Mouse (Mus musculus) limb, embryonic 15.5 days (tissue): Measurements from ENCODE around the gene Il22ra1. TPM values are rescaled to one million over a fixed set of nuclear protein-coding genes. Genes with fewer than 3 reads are reported as not detected.
"Not testable (repeated sequence)": the region's sequence is repeated elsewhere in the genome, so short reads cannot be mapped to it uniquely, and the experiment has no call there.

Source experiments
- ATAC-seq: fragments of 200-750 bp; cut with Nextera tagmentation; 2 replicates; pipeline ENCODE4 v1.8.0; 2017; ENCODE audit warnings: low read depth, moderate TSS enrichment; ENCODE audit not compliant: insufficient number of reproducible peaks, low FRiP score, low TSS enrichment
- H3K27ac ChIP-seq: fragments of 300-500 bp; sonication (generic); 2 replicates; pipeline ENCODE4 v1.5.1; 2015; ENCODE audit warnings: moderate library complexity, mild to moderate bottlenecking, inconsistent platforms
- H3K27me3 ChIP-seq: fragments of 300-500 bp; sonication (generic); 2 replicates; pipeline ENCODE4 v1.6.1; 2015; ENCODE audit warnings: inconsistent platforms
- H3K36me3 ChIP-seq: fragments of 300-500 bp; sonication (generic); 2 replicates; pipeline ENCODE4 v1.6.1; 2015; ENCODE audit warnings: inconsistent platforms
- H3K4me1 ChIP-seq: fragments of 300-500 bp; sonication (generic); 2 replicates; pipeline ENCODE4 v1.6.1; 2015; ENCODE audit warnings: inconsistent platforms
- H3K4me2 ChIP-seq: fragments of 300-500 bp; sonication (generic); 2 replicates; pipeline ENCODE4 v1.6.1; 2015; ENCODE audit warnings: mild to moderate bottlenecking, inconsistent platforms
- H3K4me3 ChIP-seq: fragments of 300-500 bp; sonication (generic); 2 replicates; pipeline ENCODE4 v1.5.1; 2015; ENCODE audit warnings: mild to moderate bottlenecking, inconsistent platforms
- H3K9ac ChIP-seq: fragments of 300-500 bp; sonication (generic); 2 replicates; pipeline ENCODE4 v1.6.1; 2015; ENCODE audit warnings: inconsistent platforms
- H3K9me3 ChIP-seq: fragments of 300-500 bp; sonication (generic); 2 replicates; pipeline ENCODE4 v1.6.1; 2016; ENCODE audit warnings: inconsistent platforms
- WGBS: fragments of 180-500 bp; shearing (Covaris S2); methylation state at CpG from one replicate; pipeline ENCODE4 v1.1.7; 2015; 5-methylcytosine and 5-hydroxymethylcytosine counted together
- polyA plus RNA-seq: library from polyadenylated mRNA; unstranded; fragments of >200 nt; fragmentation: Nextera tagmentation; extraction: Ambion mirVana; gene quantifications from 2 replicates; pipeline ENCODE4 v1.2.1, GENCODE M21; 2015

Gene Il22ra1
- polyA plus RNA-seq, 1 experiment from 2014 or later: 1.0 TPM

- Histone ChIP-seq H3K4me1 (peaks cover 3% of the 10 kb centered on the region), H3K4me2 (no peak overlapping the region), H3K27me3 (no peaks in the 10 kb centered on the region), H3K36me3 (peaks cover 3% of the 10 kb centered on the region; the same call in 1 of the 2 replicates), H3K9ac (no peak overlapping the region), H3K9me3 (no peaks in the 10 kb centered on the region), H3K27ac (no peak overlapping the region), H3K4me3 (no peak overlapping the region)
- 73% methylated on average over 6 of the region's 6 CpGs for WGBS
- ATAC-seq: no peak
Measured at GRCm38 (mm10) chr4:135704016-135704415, 24.0 kb upstream of the Il22ra1 start.

GRCm38 (mm10) chr4:135706045-135706444, 21.9 kb upstream of the Il22ra1 start:
- Histone ChIP-seq H3K9me3 (no peaks in the 10 kb centered on the region), H3K4me2 (no peak overlapping the region), H3K4me1 (0 out of 2 replicates have a peak, but pooled peaks cover 3% of the 10 kb centered on the region), H3K27ac (no peak overlapping the region), H3K4me3 (no peak overlapping the region), H3K27me3 (no peaks in the 10 kb centered on the region), H3K9ac (no peak overlapping the region), H3K36me3 (peaks cover 2% of the 10 kb centered on the region; the same call in 1 of the 2 replicates)
- WGBS: 91% methylated on average over 6 of the region's 6 CpGs
- no peak for ATAC-seq

GRCm38 (mm10) chr4:135709072-135709564, 18.9 kb upstream of the Il22ra1 start:
- H3K36me3 ChIP-seq: no peaks in the 10 kb centered on the region
- no peak overlapping the region for H3K9ac ChIP-seq
- WGBS: 10% methylated on average over 8 of the region's 8 CpGs
- no peaks in the 10 kb centered on the region for H3K9me3 ChIP-seq
- 0 out of 2 replicates have a peak, but pooled peaks cover 3% of the 10 kb centered on the region for H3K4me1 ChIP-seq
- H3K27ac ChIP-seq: no peak overlapping the region
- peak overlapping the region; percentile 39 for H3K4me2 ChIP-seq
- peak overlapping the region; percentile 19; the same call in 1 of the 2 replicates for H3K4me3 ChIP-seq
- no peaks in the 10 kb centered on the region for H3K27me3 ChIP-seq
- no peak for ATAC-seq

- Histone ChIP-seq H3K4me2 (no peak overlapping the region), H3K9ac (no peak overlapping the region)
- 70% methylated on average over 11 of the region's 11 CpGs for WGBS
Measured at GRCm38 (mm10) chr4:135709621-135710020, 18.4 kb upstream of the Il22ra1 start.

GRCm38 (mm10) chr4:135710392-135710791, 17.6 kb upstream of the Il22ra1 start:
- no peak for ATAC-seq
- H3K36me3 ChIP-seq: no peaks in the 10 kb centered on the region
- no peak overlapping the region for H3K4me3 ChIP-seq
- H3K4me1 ChIP-seq: 0 out of 2 replicates have a peak, but pooled peaks cover 3% of the 10 kb centered on the region
- no peak overlapping the region for H3K27ac ChIP-seq
- no peak overlapping the region for H3K9ac ChIP-seq
- no peaks in the 10 kb centered on the region for H3K9me3 ChIP-seq
- H3K4me2 ChIP-seq: no peak overlapping the region
- 78% methylated on average over 3 of the region's 3 CpGs for WGBS
- H3K27me3 ChIP-seq: no peaks in the 10 kb centered on the region

More at GRCm38 (mm10) chr4:135709621-135710020, 18.4 kb upstream of the Il22ra1 start:
- Histone ChIP-seq H3K9me3 (no peaks in the 10 kb centered on the region), H3K27me3 (no peaks in the 10 kb centered on the region), H3K4me1 (0 out of 2 replicates have a peak, but pooled peaks cover 3% of the 10 kb centered on the region), H3K4me3 (no peak overlapping the region), H3K36me3 (no peaks in the 10 kb centered on the region), H3K27ac (no peak overlapping the region)
- ATAC-seq: no peak

GRCm38 (mm10) chr4:135714776-135715175, 13.2 kb upstream of the Il22ra1 start:
- ATAC-seq: no peak
- H3K4me3 ChIP-seq: no peak overlapping the region
- no peaks in the 10 kb centered on the region for H3K9me3 ChIP-seq
- H3K4me1 ChIP-seq: no peaks in the 10 kb centered on the region
- no peaks in the 10 kb centered on the region for H3K36me3 ChIP-seq
- H3K4me2 ChIP-seq: no peak overlapping the region
- no peak overlapping the region for H3K9ac ChIP-seq
- H3K27ac ChIP-seq: no peak overlapping the region
- no peaks in the 10 kb centered on the region for H3K27me3 ChIP-seq
- 72% methylated on average over 8 of the region's 8 CpGs for WGBS

GRCm38 (mm10) chr4:135716438-135716837, 11.5 kb upstream of the Il22ra1 start:
- not testable (repeated sequence) for H3K36me3 ChIP-seq, ATAC-seq

GRCm38 (mm10) chr4:135722540-135723290, 5.3 kb upstream of the Il22ra1 start:
- no peak for ATAC-seq
- H3K4me1 ChIP-seq: peaks cover 6% of the 10 kb centered on the region
- no peaks in the 10 kb centered on the region for H3K27me3 ChIP-seq
- WGBS: 61% methylated on average over 17 of the region's 17 CpGs
- no peak overlapping the region for H3K9ac ChIP-seq
- no peaks in the 10 kb centered on the region for H3K36me3 ChIP-seq
- no peak overlapping the region for H3K4me2 ChIP-seq
- no peak overlapping the region for H3K4me3 ChIP-seq
- H3K27ac ChIP-seq: no peak overlapping the region
- no peaks in the 10 kb centered on the region for H3K9me3 ChIP-seq

More at GRCm38 (mm10) chr4:135716438-135716837, 11.5 kb upstream of the Il22ra1 start:
- not testable (repeated sequence) for H3K9ac ChIP-seq, H3K9me3 ChIP-seq, H3K27ac ChIP-seq, H3K27me3 ChIP-seq, H3K4me1 ChIP-seq, H3K4me2 ChIP-seq, H3K4me3 ChIP-seq
- 93% methylated on average over 11 of the region's 11 CpGs for WGBS

- Histone ChIP-seq H3K9ac (no peak overlapping the region), H3K4me3 (no peak overlapping the region), H3K27me3 (no peaks in the 10 kb centered on the region), H3K36me3 (no peaks in the 10 kb centered on the region), H3K4me2 (no peak overlapping the region), H3K9me3 (no peaks in the 10 kb centered on the region), H3K4me1 (peaks cover 28% of the 10 kb centered on the region), H3K27ac (no peak overlapping the region)
- no peak for ATAC-seq
- 65% methylated on average over 11 of the region's 11 CpGs for WGBS
Measured at GRCm38 (mm10) chr4:135726416-135726815, 1.6 kb upstream of the Il22ra1 start.

GRCm38 (mm10) chr4:135730204-135730603, 2.2 kb downstream of the Il22ra1 start:
- Histone ChIP-seq H3K27me3 (no peaks in the 10 kb centered on the region), H3K9ac (no peak overlapping the region), H3K4me1 (peaks cover 28% of the 10 kb centered on the region), H3K36me3 (no peaks in the 10 kb centered on the region), H3K27ac (no peak overlapping the region), H3K9me3 (no peaks in the 10 kb centered on the region), H3K4me3 (no peak overlapping the region), H3K4me2 (no peak overlapping the region)
- no peak for ATAC-seq
- 60% methylated on average over 9 of the region's 9 CpGs for WGBS

GRCm38 (mm10) chr4:135730951-135731350, 3.0 kb downstream of the Il22ra1 start:
- no peak overlapping the region for H3K27ac ChIP-seq

GRCm38 (mm10) chr4:135733901-135734300, 5.9 kb downstream of the Il22ra1 start:
- Histone ChIP-seq H3K27ac (no peak overlapping the region), H3K4me2 (no peak overlapping the region), H3K27me3 (no peaks in the 10 kb centered on the region), H3K36me3 (no peaks in the 10 kb centered on the region), H3K4me3 (no peak overlapping the region), H3K9ac (no peak overlapping the region), H3K9me3 (no peaks in the 10 kb centered on the region), H3K4me1 (peaks cover 14% of the 10 kb centered on the region)
- no peak for ATAC-seq
- 97% methylated on average over 14 of the region's 14 CpGs for WGBS

More at GRCm38 (mm10) chr4:135730951-135731350, 3.0 kb downstream of the Il22ra1 start:
- 70% methylated on average over 8 of the region's 8 CpGs for WGBS
- Histone ChIP-seq H3K9ac (no peak overlapping the region), H3K4me2 (no peak overlapping the region), H3K36me3 (no peaks in the 10 kb centered on the region), H3K9me3 (no peaks in the 10 kb centered on the region), H3K4me1 (peaks cover 28% of the 10 kb centered on the region), H3K27me3 (no peaks in the 10 kb centered on the region), H3K4me3 (no peak overlapping the region)
- no peak for ATAC-seq
